35 mouse cellular contexts compared by ENCODE assay signal in genomic region chr5:53516482-53516881, GRCm38 (mm10).
"Had no signal": no experiment of that assay in that cellular context is flagged by ENCODE, and none has a peak within 500 bp of the region (broad histone marks: within the 10 kb centered on the region; RNA-seq: fewer than 3 reads in every experiment).

No protein-coding gene starts in this region.

- H3K27me3 ChIP-seq: hindbrain, embryonic 12.5 days; hindbrain, embryonic 13.5 days; hindbrain, embryonic 15.5 days; intestine, embryonic 15.5 days; kidney, embryonic 15.5 days had no signal

- ATAC-seq: hindbrain, embryonic 16.5 days; hindbrain, postnatal 0 days; inflammation-experienced regulatory T-cells, adult 6 months; intestine, embryonic 15.5 days; intestine, embryonic 16.5 days; intestine, postnatal 0 days had no signal

- H3K9ac ChIP-seq: heart, embryonic 12.5 days; heart, embryonic 13.5 days; heart, embryonic 15.5 days; hindbrain, embryonic 12.5 days; hindbrain, embryonic 13.5 days; hindbrain, embryonic 14.5 days; hindbrain, embryonic 15.5 days; intestine, embryonic 15.5 days; kidney, embryonic 15.5 days had no signal

- H3K36me3 ChIP-seq: heart, embryonic 10.5 days; heart, embryonic 12.5 days; heart, embryonic 13.5 days; heart, embryonic 15.5 days; hindbrain, embryonic 10.5 days; hindbrain, embryonic 12.5 days; hindbrain, embryonic 13.5 days; hindbrain, embryonic 15.5 days; intestine, embryonic 15.5 days; kidney, embryonic 15.5 days had no signal

- H3K4me1 ChIP-seq: heart, embryonic 15.5 days; hindbrain, embryonic 12.5 days; hindbrain, embryonic 15.5 days; intestine, embryonic 15.5 days; kidney, embryonic 15.5 days had no signal

- H3K27ac ChIP-seq: heart, embryonic 10.5 days; heart, embryonic 13.5 days; heart, embryonic 15.5 days; hindbrain, embryonic 10.5 days; hindbrain, embryonic 12.5 days; hindbrain, embryonic 13.5 days; hindbrain, embryonic 14.5 days; hindbrain, embryonic 15.5 days; hindbrain, postnatal 0 days; intestine, embryonic 15.5 days; kidney, embryonic 15.5 days; kidney, postnatal 0 days; layer of hippocampus, adult 2 months had no signal

- DNase-seq: heart, postnatal 10 days; heart, postnatal 14 days; heart, postnatal 36 days; heart, postnatal 4 days; kidney, adult 11 months; kidney, adult 18-20 months; kidney, adult 2 months; kidney, adult 8-10 months; kidney, adult 9 months; kidney, postnatal 10 days; kidney, postnatal 14 days; kidney, postnatal 25 days; kidney, postnatal 36 days; kidney, postnatal 4 days; layer of hippocampus, adult 9-11 months; layer of hippocampus, postnatal 36 days had no signal

- H3K4me2 ChIP-seq: heart, embryonic 11.5 days; heart, embryonic 12.5 days; heart, embryonic 13.5 days; heart, embryonic 15.5 days; hindbrain, embryonic 12.5 days; hindbrain, embryonic 13.5 days; hindbrain, embryonic 14.5 days; hindbrain, embryonic 15.5 days; intestine, embryonic 15.5 days; kidney, embryonic 15.5 days had no signal

- H3K9me3 ChIP-seq: heart, embryonic 15.5 days; hindbrain, embryonic 10.5 days; hindbrain, embryonic 12.5 days; hindbrain, embryonic 13.5 days; hindbrain, embryonic 15.5 days; intestine, embryonic 15.5 days; kidney, embryonic 15.5 days had no signal

- H3K4me3 ChIP-seq: heart, embryonic 10.5 days; heart, embryonic 12.5 days; heart, embryonic 13.5 days; heart, embryonic 15.5 days; hindbrain, embryonic 10.5 days; hindbrain, embryonic 12.5 days; hindbrain, embryonic 13.5 days; hindbrain, embryonic 15.5 days; intestine, embryonic 15.5 days; kidney, embryonic 15.5 days; layer of hippocampus, adult 2 months had no signal
